Mouse (Mus musculus) urinary bladder, postnatal 14 days (tissue): Measurements from ENCODE around the gene Aup1.
A peak's percentile ranks its signal among the peaks of the same experiment; 100 is the strongest.

ENCODE experiments used
- DNase-seq: peaks from one replicate; pipeline ENCODE4 v3.0.0; 2021; ENCODE audit warnings: low spot score

The Aup1 gene

DNA sequence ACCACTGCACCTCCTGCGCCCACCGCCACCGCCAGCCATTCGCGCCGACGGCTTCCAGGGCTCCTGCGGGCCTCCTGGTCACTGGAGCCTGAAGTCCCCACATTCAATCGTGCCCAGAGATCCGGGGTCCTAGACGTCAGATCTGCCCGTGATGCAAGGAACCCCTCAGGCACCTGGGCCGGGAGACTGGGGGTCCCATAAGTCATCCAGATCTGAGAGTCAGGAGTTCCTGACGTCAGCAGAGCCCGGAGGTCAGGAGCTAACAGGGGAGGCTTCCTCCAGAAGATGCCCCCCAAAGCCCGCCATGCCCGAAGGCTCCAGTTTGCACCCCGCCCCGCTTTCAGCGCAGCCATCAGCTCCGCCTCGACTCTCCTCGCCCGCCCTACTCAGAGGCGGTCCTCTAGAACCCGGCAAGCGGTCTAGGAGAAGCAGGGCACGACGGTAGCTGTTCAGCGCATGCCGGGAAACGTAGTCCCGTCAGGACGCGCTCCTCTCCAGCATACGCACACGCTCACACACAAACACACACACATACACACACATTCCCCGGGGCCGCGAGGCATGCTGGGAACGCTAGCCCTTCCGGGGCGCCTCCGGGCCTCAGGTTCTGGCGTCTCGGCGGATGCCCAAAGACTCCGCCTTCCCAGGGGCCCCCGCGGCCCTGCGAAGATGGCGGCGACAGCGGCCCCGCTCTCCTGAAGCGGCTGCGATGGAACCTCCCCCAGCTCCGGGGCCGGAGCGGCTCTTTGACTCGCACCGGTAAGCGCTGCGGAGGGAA is at the start of gene Aup1:
Gene Aup1, plus strand, starts transcription at position 448 of the 778 bp plus-strand sequence.
- peak; percentile 96 for DNase-seq

- DNase-seq: peak; percentile 17
Measured at GRCm38 (mm10) chr6:83004872-83005271, 49.4 kb upstream of the Aup1 start.

- no peak for DNase-seq
Measured at GRCm38 (mm10) chr6:83005444-83006011, 48.8 kb upstream of the Aup1 start.

DNA sequence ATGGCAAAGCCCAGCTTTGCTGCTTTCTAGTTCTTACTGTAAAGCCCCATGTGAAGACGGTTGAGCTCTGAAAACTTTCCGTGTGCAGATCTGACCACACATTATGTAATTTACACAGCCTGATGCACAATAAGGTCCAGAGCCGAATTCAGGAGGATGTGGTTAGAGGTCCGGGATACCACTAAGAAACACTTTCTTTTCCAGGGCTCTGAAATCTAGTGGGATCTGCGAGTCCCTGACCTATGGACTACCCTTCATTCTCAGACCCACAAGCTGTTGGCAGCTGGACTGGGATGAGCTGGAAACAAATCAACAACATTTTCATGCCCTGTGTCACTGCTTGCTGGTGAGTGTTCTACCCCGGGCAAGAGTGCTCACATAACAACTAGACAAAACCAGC is 48.2 kb upstream of the Aup1 start:
- DNase-seq: no peak

DNA sequence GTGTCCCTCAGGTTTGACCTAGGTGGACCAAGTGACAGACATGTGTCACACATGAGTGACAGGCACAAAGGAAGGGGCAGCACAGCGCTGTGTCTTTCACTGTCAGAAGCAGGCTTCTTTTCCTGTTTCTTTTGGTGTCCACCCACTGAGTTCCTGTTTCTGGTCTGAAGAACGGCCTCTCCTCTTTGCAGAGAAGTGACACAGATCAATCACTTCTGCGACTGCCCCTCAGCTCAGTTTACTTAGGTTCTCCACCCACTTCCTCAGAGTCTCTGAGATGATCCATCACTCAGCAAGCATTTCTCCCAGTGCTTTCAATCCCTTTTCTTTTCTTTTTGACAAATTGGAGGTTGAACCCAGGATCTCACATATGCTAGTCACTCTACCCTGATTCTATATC is 45.7 kb upstream of the Aup1 start:
- no peak for DNase-seq

DNA sequence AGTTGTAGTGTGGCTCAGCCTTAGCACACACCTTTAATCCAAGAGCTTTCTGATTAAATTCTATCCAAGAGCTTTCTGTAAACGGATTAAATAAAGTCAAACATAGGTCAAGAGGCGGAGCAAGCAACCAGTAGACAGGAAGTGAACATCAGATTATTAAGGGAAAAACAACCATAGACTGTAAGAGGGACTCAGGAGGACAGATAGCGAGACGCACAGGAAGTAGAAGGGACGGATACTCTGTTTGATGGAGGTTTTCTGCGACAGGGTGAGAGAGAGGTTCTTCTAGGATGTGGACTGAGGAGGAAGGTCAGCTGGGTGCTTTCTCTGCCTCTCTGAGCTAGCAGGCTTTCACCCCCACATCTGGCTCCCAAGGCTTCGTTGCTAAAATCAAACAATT is 44.3 kb upstream of the Aup1 start:
- no peak for DNase-seq

DNA sequence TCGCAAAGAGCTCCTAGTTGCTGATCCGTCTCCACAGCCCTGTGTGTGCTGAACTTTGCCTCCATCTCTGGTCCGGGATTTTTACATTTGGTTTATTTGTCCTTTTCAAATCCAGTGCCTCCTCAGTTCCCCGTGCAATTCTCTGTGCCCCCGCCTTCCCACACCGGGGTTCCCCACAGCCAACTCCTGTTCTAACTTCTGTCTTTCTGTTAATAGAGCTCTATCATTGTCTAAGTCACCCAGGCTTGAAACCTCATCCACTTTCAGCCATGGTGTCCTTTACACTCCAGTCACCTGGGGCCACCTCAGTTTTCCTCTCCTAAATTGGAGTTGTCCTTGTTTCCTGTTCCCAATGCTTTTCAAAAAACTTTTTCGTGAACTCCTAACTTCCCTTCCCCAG is 43.1 kb upstream of the Aup1 start:
- DNase-seq: no peak

GRCm38 (mm10) chr6:83011756-83012155 is 42.6 kb upstream of the Aup1 start:
- DNase-seq: no peak

- no peak for DNase-seq
Measured at GRCm38 (mm10) chr6:83013444-83013843, 40.9 kb upstream of the Aup1 start.

DNA sequence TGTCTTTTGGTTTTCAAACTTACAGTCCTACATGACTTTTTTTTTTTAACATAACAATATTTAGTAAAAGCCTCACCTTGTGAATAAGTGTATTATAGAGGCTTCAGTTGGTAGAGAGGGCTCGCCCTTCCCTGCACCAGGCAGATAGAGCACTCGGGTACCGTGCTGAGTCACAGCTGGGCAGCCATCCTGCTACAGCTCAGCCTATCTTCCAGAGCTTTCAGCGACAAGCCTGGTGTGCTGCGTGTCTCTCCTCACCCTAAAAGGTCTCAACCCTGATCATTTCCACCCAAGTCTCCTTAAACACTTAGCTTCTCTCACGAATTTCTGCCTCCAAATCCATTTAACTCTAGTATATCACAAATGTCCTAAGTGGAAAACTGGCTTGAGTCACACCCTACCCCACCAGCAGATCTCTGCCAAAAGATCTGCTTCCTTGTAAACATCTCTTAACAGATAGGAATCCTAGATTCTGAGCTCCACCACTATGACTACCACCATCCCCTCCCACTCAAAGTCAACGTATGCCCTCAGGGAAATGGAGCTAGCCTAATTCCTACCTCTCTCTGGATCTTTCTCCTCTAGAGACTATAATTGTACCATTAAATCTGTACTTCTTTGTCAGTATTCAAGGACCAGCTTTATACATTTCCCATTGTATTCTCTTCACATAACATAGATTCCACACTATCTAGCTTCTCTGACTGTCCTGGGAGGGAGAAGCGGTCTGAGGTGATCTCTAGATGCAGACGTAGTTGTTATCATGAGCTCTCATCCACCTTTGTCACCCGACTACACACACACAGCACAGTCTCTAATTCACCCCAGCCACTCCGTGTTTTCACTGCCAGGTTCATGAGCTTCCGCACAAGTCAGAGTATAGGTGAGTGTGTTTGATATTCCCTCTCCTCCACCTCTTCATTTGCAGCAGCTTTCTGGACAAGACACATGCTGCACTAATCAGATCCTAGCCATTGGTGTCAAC is 39.5 kb upstream of the Aup1 start:
- peak; percentile 47 for DNase-seq

DNA sequence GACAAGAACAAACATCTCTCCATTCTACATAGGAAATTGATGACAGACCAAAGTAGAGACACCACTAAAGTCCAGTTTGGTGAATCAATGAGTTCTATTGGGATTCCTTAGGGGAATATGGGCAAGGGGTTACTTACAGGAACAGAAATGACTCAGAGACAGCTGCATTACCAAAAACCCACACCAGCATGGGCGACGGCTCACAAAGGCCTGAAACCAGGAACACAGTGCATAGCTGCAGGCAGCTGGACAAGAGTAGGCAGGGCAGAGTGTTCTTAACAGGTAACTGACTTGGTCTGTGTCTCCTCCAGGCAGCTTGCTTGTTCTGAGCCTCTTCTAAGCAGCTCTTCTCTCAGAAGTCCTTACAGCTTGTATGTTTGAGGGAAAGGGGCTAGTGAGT is 38.6 kb upstream of the Aup1 start:
- DNase-seq: no peak

- DNase-seq: peak; percentile 53
Measured at GRCm38 (mm10) chr6:83017190-83017589, 37.1 kb upstream of the Aup1 start.

- DNase-seq: no peak
Measured at GRCm38 (mm10) chr6:83019044-83019443, 35.3 kb upstream of the Aup1 start.

DNA sequence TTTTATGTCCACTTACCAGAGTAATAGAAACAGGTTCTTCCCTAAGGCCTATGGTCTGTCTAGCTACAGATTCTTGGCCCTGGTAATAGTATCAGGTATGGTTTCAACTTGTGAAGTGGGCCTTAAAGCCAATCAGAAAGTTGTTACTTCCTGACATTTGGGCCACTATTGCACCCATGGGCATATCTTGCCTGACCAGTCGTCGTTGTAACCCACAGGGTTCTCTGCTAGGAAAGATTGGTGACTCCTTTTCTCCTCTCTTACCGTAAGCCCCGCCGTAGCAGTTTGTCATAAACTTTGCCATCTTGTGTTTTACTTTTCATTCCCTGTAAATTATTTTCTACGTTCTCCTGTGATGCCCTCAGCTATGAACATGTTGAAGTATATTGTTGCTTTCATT is 34.2 kb upstream of the Aup1 start:
- no peak for DNase-seq

GRCm38 (mm10) chr6:83020836-83021593 is 33.3 kb upstream of the Aup1 start:
- DNase-seq: no peak

DNA sequence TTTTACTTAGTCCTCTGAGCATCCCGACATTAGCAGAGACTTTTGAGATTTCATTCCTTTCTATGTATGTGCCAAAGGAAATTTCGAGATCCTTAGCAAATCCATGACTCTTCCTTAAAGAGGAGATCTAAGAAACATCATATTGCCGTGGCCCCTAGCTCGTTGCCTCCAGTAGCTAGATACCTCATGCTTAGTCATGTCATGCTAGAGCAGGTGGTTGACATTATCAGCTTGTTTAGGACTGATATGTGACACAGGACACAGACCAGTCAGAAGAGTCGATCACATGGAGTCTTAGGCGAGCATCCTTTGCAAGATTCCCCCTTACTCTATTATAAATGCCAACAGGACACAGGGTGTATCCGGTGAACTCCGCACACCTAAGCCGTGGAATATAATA is 31.3 kb upstream of the Aup1 start:
- DNase-seq: no peak

DNA sequence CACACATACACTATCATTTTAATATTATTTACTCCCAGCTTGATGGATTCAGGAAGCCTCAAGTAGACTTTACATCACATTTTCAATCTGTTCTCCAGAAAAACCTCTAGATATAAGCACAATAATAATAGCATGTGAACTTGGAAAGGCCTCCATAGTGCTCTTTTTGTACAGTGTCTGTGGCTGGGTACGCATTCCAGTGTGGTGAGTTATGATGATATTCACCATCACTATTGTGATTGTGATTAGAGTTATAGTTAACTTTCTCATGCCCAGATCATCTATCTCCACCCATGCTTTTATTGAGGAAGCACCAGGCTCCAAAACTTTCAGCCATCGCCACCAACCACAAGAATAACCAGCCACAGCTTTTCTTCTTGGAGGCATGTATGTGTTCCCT is 30.5 kb upstream of the Aup1 start:
- no peak for DNase-seq

- DNase-seq: no peak
Measured at GRCm38 (mm10) chr6:83024421-83024820, 29.9 kb upstream of the Aup1 start.

- no peak for DNase-seq
Measured at GRCm38 (mm10) chr6:83025221-83025620, 29.1 kb upstream of the Aup1 start.

DNA sequence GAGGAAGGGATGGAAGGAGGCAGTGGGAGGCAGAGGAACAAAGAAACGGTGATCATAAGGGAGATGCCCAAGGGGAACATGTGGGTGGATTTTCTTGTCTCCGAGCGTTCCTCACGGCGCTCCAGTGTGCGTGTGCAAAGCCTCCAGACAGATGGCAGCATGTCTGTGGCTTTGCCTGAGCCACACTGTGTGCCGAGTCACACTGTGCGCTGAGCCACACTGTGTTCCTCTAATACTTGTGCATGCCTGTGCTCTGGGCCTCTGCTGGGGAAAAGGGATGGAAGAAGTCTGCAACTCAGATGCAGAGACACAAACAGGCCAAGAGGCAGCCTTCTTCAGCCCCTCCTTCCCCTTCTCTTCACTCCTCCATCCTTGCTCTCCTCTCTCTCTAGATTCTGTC is 27.0 kb upstream of the Aup1 start:
- DNase-seq: no peak

DNA sequence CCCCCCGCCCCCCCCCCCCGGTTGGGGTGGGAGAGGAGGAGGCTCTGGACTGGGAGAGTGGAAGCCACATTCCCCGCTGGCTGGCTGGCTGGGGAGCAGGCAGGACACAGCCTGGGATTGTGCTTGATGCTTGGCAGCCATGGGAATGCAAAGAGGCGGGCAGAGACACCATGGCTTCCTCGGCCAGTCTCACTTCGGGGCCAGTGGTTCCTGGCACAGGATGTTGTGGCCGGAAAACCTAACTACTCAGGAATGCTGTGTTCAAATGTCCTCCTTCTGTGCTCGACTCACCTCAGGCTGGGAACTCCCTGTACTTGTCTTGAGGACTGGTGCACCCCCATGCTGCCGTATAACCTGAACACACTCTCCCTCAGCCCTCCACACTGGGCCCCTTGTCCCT is 26.6 kb upstream of the Aup1 start:
- DNase-seq: no peak

- no peak for DNase-seq
Measured at GRCm38 (mm10) chr6:83029777-83030176, 24.5 kb upstream of the Aup1 start.
